Mouse (Mus musculus) brain, embryonic 14.5 days (tissue): ENCODE results near the gene Cuedc2.

Experiments
- CTCF ChIP-seq: fragments of 200-500 bp; IDR thresholded peaks from 2 replicates; pipeline ENCODE4 v1.5.1; 2012; ENCODE audit warnings: inconsistent platforms, mild to moderate bottlenecking, moderate library complexity, borderline replicate concordance; ENCODE audit not compliant: insufficient read depth, insufficient read length; ENCODE audit errors: extremely low read depth
- POLR2A ChIP-seq: fragments of 200-500 bp; IDR thresholded peaks from 2 replicates; pipeline ENCODE4 v1.6.1; 2012; ENCODE audit warnings: mild to moderate bottlenecking, inconsistent platforms, borderline replicate concordance; ENCODE audit not compliant: poor library complexity, insufficient read depth, insufficient read length, severe bottlenecking; ENCODE audit errors: extremely low read depth

GRCm38 (mm10) chr19:46350168-46350932 is 11.8 kb upstream of the Cuedc2 start, which contains the start of gene 2310034G01Rik:
- no peak for TF ChIP-seq CTCF
- no peak for TF ChIP-seq POLR2A
